Mouse (Mus musculus): Measurements from ENCODE around the gene Elp5. TPM values are rescaled to one million over a fixed set of nuclear protein-coding genes. Genes with fewer than 3 reads are reported as not detected.

The Elp5 gene
- polyA plus RNA-seq, 1 experiment, result 75.3 TPM

DNA sequence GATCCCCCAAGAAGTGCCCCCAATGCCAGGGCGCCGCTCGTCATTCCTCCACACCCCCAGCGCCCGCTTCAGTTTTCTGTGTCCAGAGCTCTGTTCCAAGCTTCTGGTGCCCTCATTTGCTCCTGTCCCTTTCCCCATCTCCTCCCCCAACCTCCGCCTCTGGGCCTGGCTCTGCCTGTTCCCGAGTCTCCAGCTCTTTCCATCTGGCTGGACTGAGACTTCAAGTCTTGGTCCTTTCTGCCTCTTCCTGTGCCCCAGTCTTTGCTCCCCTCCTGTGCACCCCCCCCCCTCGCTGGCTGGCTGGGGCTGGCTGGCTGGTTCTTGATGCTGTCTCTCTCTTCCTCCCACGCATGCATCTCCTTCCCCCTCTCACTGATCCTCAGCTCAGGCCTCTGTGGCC is 45.1 kb upstream of the Elp5 start:
- no peak for TF ChIP-seq CTCF (IDR thresholded peaks at IDR 0.05; ENCODE audit: borderline replicate concordance, control insufficient read depth, extremely low read depth, insufficient read depth, low read length, poor library complexity)
- TF ChIP-seq POLR2A (IDR thresholded peaks at IDR 0.05; ENCODE audit: control insufficient read depth, extremely low read depth, insufficient read depth, low read length, poor library complexity), result no peak
- WGBS, result 91% methylated on average over 9 of the region's 9 CpGs
- no peak overlapping the region for H3K4me3 ChIP-seq (ENCODE audit: control insufficient read depth, insufficient read depth, low read length)
- no peaks in the 10 kb centered on the region for H3K27me3 ChIP-seq (ENCODE audit: control insufficient read depth, insufficient read depth, low read length)
- peaks cover 42% of the 10 kb centered on the region for H3K4me1 ChIP-seq (replicated peaks; ENCODE audit: control insufficient read depth, insufficient read depth, low read length)
- H3K27ac ChIP-seq (ENCODE audit: control insufficient read depth, insufficient read depth, low read length), result no peak overlapping the region
- no peak for DNase-seq
- H3K36me3 ChIP-seq (ENCODE audit: control insufficient read depth, insufficient read depth, low read length), result peaks cover 19% of the 10 kb centered on the region

DNA sequence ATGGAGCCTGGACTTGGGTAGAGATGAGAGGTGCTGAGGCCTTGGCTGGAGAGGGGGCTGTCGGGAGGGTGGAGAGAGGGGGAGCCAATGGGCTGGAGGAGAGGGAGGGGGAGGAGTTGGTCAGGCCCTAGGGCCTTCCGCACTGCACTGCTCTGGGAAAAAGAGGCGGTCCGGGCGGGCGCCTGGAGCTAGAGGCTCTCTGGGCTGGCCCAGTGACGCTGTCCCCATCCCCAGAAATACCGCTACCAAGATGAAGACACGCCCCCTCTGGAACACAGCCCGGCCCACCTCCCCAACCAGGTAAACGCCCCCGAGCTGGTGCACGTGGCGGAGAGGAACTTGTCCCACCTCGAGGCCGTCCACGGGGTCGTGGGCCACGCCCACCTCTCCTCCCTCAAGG is 44.4 kb upstream of the Elp5 start:
- Histone ChIP-seq H3K27ac (ENCODE audit: control insufficient read depth, insufficient read depth, low read length) (no peak overlapping the region), H3K4me3 (ENCODE audit: control insufficient read depth, insufficient read depth, low read length) (no peak overlapping the region), H3K27me3 (ENCODE audit: control insufficient read depth, insufficient read depth, low read length) (no peaks in the 10 kb centered on the region), H3K4me1 (replicated peaks; ENCODE audit: control insufficient read depth, insufficient read depth, low read length) (peaks cover 44% of the 10 kb centered on the region), H3K36me3 (ENCODE audit: control insufficient read depth, insufficient read depth, low read length) (peaks cover 12% of the 10 kb centered on the region)
- DNase-seq, result no peak
- WGBS, result 86% methylated on average over 19 of the region's 19 CpGs
- TF ChIP-seq POLR2A (IDR thresholded peaks at IDR 0.05; ENCODE audit: control insufficient read depth, extremely low read depth, insufficient read depth, low read length, poor library complexity) (no peak), CTCF (IDR thresholded peaks at IDR 0.05; ENCODE audit: borderline replicate concordance, control insufficient read depth, extremely low read depth, insufficient read depth, low read length, poor library complexity) (no peak)

DNA sequence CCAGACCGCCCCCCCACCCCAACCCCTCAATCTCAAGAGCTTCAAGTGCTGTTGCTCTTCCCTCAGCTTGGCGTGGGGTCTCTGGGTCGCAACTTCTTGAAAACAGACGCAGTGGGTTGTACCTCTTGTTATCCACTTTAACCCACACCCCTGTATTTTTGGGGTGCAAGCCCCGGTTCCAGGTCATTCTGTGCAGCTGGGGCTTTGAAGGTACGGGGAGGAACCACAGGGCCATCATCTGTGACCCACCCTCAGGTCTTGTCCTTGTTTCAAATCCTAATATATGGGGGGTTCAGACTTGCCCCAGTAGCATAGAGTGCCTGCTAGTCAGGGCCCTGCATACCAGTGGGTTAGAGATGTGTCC is 41.8 kb upstream of the Elp5 start:
- DNase-seq, result no peak
- 70% methylated on average over 6 of the region's 6 CpGs for WGBS
- H3K36me3 ChIP-seq (ENCODE audit: control insufficient read depth, insufficient read depth, low read length), result no peaks in the 10 kb centered on the region
- peaks cover 55% of the 10 kb centered on the region for H3K4me1 ChIP-seq (replicated peaks; ENCODE audit: control insufficient read depth, insufficient read depth, low read length)
- TF ChIP-seq CTCF (IDR thresholded peaks at IDR 0.05; ENCODE audit: borderline replicate concordance, control insufficient read depth, extremely low read depth, insufficient read depth, low read length, poor library complexity) (no peak), POLR2A (IDR thresholded peaks at IDR 0.05; ENCODE audit: control insufficient read depth, extremely low read depth, insufficient read depth, low read length, poor library complexity) (no peak)
- H3K4me3 ChIP-seq (ENCODE audit: control insufficient read depth, insufficient read depth, low read length), result no peak overlapping the region
- H3K27ac ChIP-seq (ENCODE audit: control insufficient read depth, insufficient read depth, low read length), result no peak overlapping the region
- H3K27me3 ChIP-seq (ENCODE audit: control insufficient read depth, insufficient read depth, low read length), result no peaks in the 10 kb centered on the region

DNA sequence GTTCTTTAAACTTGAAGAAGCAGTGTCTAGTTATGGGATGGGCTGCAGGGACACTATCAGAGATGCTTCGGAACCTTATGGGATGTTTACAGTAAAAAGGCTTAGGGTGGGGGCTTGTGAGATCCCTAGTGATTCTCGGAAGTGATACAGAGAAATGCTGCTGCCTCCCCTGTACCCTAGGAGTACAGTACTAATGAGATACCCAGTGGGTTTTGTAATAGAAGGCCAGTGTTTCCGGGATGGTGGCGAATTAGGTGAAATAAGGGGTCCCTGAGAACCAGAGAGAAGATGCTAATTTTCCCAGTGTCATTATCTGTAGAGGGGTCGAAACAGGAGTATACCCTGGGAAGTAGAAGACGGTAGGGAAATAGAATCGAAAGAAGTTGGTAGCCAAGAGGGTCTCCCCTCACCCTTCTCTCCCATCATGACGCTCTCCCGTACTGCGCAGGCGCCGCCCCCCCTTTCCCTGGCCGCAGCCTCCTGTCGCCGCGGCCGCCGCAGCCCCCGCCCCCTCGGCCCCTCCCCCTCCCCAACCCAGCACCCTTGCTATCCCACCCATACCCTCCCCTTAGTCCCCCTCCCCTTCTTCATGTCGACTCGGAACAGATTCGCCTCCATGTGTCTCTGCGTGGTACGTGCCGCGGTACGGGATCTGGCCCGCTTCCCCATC is 41.3 kb upstream of the Elp5 start:
- TF ChIP-seq POLR2A (IDR thresholded peaks at IDR 0.05; ENCODE audit: control insufficient read depth, extremely low read depth, insufficient read depth, low read length, poor library complexity), result no peak
- TF ChIP-seq CTCF (IDR thresholded peaks at IDR 0.05; ENCODE audit: borderline replicate concordance, control insufficient read depth, extremely low read depth, insufficient read depth, low read length, poor library complexity), result no peak
- Histone ChIP-seq H3K4me3 (ENCODE audit: control insufficient read depth, insufficient read depth, low read length) (no peak overlapping the region), H3K36me3 (ENCODE audit: control insufficient read depth, insufficient read depth, low read length) (no peaks in the 10 kb centered on the region), H3K27me3 (ENCODE audit: control insufficient read depth, insufficient read depth, low read length) (no peaks in the 10 kb centered on the region), H3K4me1 (replicated peaks; ENCODE audit: control insufficient read depth, insufficient read depth, low read length) (peaks cover 53% of the 10 kb centered on the region), H3K27ac (ENCODE audit: control insufficient read depth, insufficient read depth, low read length) (no peak overlapping the region)
- DNase-seq, result no peak
- WGBS, result 73% methylated on average over 29 of the region's 29 CpGs

DNA sequence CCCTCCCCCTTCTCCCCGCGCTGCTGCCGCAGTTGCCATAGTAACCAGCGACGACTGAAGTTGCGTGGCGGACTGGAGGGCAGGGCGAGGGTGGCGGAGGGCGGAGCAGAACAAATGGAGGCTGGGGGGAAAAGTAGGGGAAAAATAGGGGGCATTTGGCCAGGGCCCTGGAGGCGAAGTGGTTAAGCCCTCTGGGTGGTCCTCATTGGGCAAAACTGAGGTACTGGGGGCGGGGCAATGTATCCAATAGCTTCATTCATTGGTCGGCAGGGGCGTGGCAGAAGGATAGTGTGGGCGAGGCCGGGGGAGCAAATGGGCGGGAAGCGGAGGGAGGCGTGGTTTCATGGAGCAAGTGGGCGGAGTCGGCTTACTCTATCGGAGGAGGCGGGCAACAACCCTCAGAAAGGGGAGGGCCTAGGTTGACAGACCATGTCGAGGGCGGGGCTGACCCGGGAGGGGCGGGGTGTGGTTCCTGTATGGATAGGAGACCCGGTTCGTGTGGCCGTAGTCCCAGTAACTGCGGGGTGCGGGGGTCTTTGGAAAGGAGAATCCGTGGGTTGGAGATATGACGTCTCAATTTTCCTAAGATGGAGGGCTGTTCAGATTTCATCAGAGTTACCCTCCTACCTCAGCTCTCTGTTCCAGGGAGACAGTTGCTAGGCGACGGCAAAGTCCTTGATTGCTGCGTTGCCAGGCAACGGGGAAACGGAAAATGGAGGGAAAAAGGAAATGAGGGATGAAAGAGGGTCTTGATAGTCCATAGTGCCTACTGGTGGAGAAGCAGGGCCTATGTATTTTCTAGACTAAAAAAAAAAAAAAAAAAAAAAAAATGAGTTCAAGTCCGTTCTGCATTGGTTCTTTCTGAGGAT is 39.2 kb upstream of the Elp5 start:
- no peak; the same call in 1 of the 2 replicates for TF ChIP-seq POLR2A (IDR thresholded peaks at IDR 0.05; ENCODE audit: control insufficient read depth, extremely low read depth, insufficient read depth, low read length, poor library complexity)
- no peak for TF ChIP-seq CTCF (IDR thresholded peaks at IDR 0.05; ENCODE audit: borderline replicate concordance, control insufficient read depth, extremely low read depth, insufficient read depth, low read length, poor library complexity)
- Histone ChIP-seq H3K4me3 (ENCODE audit: control insufficient read depth, insufficient read depth, low read length) (peak overlapping the region; percentile 42), H3K36me3 (ENCODE audit: control insufficient read depth, insufficient read depth, low read length) (no peaks in the 10 kb centered on the region), H3K4me1 (replicated peaks; ENCODE audit: control insufficient read depth, insufficient read depth, low read length) (peaks cover 46% of the 10 kb centered on the region), H3K27me3 (ENCODE audit: control insufficient read depth, insufficient read depth, low read length) (no peaks in the 10 kb centered on the region), H3K27ac (ENCODE audit: control insufficient read depth, insufficient read depth, low read length) (no peak overlapping the region)
- peak; percentile 89 for DNase-seq
- WGBS, result 7% methylated on average over 40 of the region's 40 CpGs

DNA sequence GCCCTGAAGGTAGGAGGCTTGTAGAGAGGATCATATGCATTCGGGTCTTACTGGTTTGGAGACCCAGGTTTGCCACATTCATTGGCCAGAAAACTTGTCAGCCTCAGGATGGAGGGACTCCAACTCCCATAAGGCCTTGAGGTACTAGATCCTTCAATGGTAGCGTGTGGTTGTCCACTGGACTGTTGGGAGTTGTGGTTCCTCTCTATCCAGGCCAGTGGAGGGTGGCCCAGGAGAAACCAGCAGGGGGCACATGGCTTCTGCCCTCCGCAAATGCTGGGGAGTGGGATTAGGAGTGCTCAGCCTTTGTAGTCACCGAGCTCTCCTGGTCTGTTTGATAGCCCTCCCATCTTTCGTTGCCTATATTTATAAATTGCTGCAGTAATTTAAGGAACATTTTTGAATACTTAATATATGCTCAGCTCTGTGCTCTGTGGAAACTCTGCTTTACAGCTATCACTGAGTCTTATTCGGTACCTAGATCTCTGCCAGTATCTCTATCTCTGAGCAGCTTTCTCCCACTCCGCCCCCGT is 38.5 kb upstream of the Elp5 start:
- peak; percentile 71 for DNase-seq
- TF ChIP-seq POLR2A (IDR thresholded peaks at IDR 0.05; ENCODE audit: control insufficient read depth, extremely low read depth, insufficient read depth, low read length, poor library complexity), result no peak
- TF ChIP-seq CTCF (IDR thresholded peaks at IDR 0.05; ENCODE audit: borderline replicate concordance, control insufficient read depth, extremely low read depth, insufficient read depth, low read length, poor library complexity), result peak; percentile 62; the same call in 1 of the 2 replicates
- Histone ChIP-seq H3K36me3 (ENCODE audit: control insufficient read depth, insufficient read depth, low read length) (no peaks in the 10 kb centered on the region), H3K4me3 (ENCODE audit: control insufficient read depth, insufficient read depth, low read length) (peak overlapping the region; percentile 42), H3K4me1 (replicated peaks; ENCODE audit: control insufficient read depth, insufficient read depth, low read length) (peaks cover 46% of the 10 kb centered on the region), H3K27ac (ENCODE audit: control insufficient read depth, insufficient read depth, low read length) (peak overlapping the region; percentile 84), H3K27me3 (ENCODE audit: control insufficient read depth, insufficient read depth, low read length) (no peaks in the 10 kb centered on the region)
- 1% methylated on average over 8 of the region's 8 CpGs for WGBS
